Mouse (Mus musculus): ENCODE data around the gene Hsf4.
A peak's percentile ranks its signal among the peaks of the same experiment; 100 is the strongest.

Hsf4 gene

DNA sequence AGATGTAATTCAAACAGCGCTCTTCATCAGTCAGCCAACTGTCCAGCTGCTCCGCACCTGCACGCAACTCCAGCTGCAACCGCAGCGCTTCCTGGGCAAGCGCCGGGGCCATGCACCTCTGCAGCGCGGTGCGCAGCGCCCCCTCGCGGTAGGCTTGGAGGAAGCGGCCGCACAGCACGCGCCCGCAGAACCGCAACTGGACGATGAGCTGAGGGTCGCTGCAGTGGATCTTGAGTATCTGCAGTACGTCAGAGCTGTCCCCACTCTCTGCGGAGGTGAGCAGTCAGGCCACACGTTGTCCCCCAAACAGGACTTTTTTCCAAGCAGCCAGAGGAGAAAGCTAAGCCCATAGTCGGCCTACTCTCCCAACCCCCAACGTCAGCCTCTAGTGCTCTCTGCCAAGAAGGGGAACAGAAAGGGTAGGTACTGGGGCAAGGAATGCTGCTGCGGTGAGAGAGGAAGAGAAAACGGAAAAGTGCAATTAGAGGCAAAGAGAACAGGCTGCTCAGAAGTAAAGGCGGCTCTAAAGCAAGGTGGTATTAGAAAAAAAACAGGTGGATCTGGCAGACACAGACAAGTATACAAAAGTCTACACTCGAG, 9.8 kb upstream of the Hsf4 start:
- DNase-seq (ENCODE audit: low spot score) = peak; percentile 77

DNA sequence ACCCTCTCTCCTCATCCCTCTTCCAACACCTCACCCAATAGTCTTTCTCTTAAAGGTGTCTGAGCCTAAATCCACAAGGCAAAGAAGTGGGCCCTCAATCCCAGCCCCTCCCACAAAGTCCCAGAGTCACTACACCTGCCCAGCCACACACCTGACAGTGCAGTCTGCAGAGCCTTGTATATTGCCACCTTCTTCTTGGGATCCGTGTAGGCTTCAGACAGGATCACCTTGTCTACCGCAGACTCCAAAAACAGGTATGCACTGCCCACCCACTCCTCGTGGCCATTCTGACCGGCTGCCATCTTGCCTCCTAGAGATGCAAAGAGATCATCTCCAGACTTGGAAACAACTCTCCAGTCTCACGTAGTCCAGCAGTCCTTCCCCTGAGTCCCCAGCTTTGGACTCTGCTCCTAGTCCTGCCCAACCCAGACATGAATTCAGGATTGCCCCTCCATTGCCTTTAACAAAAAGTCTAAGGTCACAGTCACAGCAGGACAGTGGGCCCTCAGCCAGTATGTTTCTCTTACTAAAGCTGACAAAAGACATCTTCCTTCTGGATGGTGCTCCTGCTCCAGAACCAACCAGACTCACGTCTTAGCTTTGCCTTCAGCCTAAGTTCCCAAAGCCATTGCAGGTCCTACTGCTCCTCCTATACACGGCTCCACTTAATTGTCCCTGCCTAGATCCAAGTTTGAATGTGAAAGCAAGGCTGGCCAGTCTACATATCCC, 9.1 kb upstream of the Hsf4 start:
- no peak for DNase-seq (ENCODE audit: low spot score)

DNA sequence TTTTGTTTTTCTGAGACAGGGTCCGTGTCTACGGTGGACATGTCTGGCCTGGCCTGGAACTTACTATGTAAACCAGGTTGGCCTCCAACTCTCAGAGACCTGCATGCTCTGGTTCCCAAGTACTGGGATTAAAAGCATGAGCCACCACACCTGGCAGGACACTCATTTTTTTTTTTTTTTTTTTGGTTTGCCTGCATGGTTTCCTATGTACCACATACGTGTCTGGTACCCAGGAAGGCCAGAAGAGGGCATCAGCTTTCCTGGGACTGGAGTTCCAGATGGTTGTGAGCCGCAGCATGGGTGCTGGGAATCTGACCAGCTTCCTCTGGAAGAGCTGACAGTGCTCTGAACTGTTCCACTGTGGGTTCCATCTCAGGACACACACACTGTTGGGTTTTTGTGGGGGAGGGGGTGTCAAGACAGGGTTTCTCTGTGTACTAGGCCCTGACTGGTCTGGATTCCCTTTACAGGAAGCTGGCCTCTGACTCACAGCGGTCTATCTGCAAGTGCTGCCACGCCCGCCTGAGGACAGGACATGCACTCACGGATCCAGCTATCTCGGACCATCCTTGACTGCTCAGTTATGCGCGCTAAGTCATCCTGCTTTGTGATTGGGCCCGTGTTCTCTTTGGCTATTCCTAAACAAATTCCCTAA, 8.1 kb upstream of the Hsf4 start:
- no peak for DNase-seq (ENCODE audit: low spot score)

- no peak for DNase-seq (ENCODE audit: low spot score)
Measured at GRCm38 (mm10) chr8:105263244-105263912, 6.2 kb upstream of the Hsf4 start.

DNA sequence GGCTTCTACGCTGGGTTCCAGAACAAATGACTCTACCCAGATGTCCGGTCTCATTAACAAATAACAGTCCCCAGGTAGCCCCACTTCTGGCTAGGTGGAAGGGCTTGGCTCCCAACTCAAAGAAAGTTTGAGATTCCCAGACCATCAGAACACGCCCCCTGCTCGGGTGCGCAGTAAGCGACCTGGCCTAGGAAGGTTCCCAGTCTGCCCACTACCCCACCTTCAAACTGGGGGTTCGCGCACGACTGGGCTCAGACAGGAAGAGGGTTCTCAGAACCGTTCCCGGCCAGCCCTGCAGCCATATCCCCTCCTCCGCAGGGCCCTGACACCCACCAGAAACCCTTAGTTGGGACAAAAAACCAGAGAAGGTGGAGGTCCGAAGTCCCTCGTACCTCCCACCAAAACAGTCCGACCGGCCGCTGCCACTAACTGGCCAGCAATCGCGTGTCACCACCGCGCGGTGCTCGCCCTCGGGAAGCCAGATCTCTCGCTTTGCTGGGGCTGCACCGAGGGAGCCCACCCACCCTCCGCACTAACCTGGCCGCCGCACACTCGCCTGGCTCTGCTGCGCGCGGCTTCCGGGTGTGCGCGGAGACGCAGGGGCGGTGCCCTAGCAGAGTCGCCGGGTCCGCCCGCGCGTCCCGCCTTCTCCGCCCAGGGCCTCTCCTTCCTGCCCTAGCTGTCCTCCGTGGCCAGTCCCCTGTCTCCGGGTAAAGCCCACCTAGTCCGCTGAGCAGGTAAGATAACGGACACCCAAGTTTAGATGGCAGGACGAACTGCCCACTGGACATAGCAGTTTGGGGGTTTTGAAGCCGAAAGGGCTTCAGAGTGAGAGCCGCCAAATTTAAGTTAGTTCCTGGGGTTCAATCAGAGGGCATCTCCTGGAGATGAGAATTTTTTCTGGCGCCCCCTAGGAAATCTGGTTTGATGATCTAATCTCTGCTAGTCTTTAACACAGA, 5.3 kb upstream of the Hsf4 start, which contains the start of the genes Tradd and Fbxl8:
Tradd (minus strand) TSS at position 586 of the 959 bp plus-strand sequence.
Fbxl8 (plus strand) TSS at position 625 of the 959 bp plus-strand sequence.
- DNase-seq (ENCODE audit: low spot score) = peak; percentile 74

- DNase-seq (ENCODE audit: low spot score) = no peak
Measured at GRCm38 (mm10) chr8:105265128-105265527, 4.5 kb upstream of the Hsf4 start.

- no peak for DNase-seq (ENCODE audit: low spot score)
Measured at GRCm38 (mm10) chr8:105266775-105267174, 2.8 kb upstream of the Hsf4 start.

- DNase-seq (ENCODE audit: low spot score) = no peak
Measured at GRCm38 (mm10) chr8:105268342-105269074, 1.1 kb upstream of the Hsf4 start.

DNA sequence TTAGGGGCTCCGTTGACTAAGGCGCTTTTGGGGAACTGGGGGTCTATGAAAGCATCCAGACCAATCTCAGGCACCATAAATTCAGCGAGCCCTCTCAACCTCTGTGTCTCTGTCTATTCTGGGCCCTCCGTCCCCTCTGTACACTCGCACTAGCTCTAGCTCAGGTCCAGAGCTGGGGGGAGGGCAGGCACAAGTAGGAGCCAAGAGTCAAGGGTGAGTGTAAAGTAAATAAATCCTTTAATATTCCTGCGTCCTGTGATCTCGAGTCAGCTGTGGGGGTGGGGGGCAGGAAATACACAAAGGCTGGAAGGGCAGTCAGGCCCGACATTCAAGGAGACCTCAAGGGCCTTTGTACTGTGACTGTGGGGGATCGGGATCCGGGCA, 534 bp upstream of the Hsf4 start:
- DNase-seq (ENCODE audit: low spot score) = no peak

DNA sequence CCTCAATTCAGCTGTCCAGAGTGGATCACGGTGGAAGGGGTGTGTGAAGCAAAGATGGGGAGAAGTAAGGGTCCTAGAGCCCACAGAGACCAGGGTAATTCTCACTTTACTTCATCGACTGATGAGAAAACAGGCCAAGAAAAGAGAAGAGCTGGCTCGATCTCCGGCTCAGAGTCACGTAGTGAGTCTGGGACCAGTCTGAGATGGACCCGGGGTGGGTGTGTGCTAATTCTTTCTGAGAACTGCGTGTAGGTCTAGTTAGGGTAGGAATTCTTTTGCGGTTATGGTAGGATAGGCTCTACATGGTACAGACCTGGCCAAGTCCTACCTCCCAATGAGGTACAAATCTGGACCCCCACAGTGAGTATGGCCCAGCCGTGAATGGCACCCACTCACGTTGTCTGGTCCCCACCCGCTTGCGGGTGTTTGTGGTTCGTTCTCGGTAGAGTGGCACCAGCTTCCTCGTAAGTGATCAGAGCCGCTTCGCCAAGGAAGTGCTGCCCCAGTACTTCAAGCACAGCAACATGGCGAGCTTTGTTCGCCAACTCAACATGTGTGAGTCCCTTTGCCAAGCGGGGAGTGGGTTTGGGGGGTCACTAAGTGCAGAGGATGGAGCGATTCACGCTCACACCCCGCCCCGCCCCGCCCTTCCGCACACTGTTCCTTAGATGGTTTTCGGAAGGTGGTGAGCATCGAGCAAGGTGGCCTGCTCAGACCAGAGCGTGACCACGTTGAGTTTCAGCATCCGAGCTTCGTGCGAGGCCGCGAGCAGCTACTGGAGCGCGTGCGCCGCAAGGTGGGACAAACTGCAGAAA, 707 bp downstream of the Hsf4 start:
- DNase-seq (ENCODE audit: low spot score) = no peak

GRCm38 (mm10) chr8:105270916-105271186, 1.2 kb downstream of the Hsf4 start:
- no peak for DNase-seq (ENCODE audit: low spot score)

DNA sequence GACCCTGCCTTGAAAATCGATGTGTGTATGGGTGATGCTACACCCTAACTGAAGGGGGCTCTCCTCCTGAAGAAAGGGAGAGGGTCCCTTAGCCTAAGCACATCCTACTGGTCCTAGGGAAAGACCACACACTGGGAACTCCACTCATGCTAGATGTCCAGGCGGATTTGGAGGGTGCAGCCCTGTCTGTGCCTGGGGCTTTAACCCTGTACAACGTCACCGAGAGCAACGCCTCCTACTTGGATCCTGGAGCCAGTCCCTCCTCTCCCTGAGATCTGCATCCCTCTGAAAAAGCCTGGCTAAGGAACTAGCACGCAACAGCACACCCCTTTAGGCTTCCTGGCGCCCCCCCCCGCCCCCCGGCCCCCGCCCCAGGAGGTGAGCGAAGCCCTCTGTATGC, 5.8 kb downstream of the Hsf4 start:
- DNase-seq (ENCODE audit: low spot score) = no peak

DNA sequence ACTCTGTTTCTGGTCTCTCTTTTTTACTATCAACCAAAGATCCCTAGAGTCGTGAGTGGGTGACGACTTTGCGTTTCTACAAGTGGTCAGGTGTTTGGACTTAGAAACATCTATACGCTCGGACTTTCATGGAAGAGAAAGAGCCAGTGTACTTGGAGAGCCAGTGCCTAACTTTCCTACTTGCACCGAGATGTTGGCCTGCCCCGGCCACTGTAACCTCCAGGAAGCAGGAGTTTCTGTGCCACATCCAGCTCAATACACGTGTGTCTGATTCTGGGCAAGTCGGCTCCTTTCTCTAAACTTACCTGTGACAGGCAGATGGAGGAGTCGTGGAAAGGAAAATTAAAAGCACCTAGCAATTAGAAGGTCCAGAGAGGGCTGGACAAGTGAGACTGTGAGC, 6.2 kb downstream of the Hsf4 start, which contains the start of gene Nol3:
Nol3 (plus strand) TSS at position 301 of the 400 bp plus-strand sequence.
- no peak for DNase-seq (ENCODE audit: low spot score)

DNA sequence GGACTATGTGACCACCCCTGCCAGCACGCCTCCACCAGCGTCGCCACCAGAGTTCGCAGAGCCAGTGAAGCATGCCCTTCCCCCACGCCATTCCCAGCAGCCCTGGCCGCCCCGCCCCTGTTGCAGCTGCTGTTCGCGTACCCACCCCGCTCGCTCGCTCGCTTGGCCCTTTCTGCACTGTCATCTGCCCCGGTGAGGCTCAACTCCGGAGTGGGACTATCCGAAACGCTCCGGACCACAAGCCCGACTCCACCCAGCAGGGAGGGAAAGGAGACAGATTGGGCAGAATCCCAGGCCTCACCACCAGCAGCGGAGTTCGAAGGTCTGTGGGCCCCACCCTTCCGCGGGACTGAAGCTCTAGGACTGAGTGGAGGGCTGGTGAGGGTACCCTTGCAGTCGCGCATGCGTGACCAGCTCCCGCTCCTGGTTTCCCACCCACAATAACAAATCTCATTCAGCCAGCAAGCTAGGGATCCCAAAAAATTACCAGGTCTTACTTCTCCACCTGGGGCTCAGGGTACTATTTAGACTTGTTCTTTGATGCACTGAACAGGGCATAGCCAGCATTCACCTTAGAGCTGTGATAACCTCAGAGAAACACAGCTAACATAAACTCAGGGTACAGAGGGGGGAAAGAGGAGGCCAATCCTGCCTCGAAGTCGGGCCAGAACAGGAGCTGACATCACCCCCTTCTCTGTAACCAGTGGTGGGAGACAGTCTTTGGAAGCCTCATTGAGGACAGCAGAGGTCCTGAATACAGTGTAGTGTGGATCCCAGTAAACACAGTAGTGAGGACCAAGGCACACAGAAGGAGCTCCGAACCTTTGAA, 6.9 kb downstream of the Hsf4 start:
- peak; percentile 40 for DNase-seq (ENCODE audit: low spot score)

DNA sequence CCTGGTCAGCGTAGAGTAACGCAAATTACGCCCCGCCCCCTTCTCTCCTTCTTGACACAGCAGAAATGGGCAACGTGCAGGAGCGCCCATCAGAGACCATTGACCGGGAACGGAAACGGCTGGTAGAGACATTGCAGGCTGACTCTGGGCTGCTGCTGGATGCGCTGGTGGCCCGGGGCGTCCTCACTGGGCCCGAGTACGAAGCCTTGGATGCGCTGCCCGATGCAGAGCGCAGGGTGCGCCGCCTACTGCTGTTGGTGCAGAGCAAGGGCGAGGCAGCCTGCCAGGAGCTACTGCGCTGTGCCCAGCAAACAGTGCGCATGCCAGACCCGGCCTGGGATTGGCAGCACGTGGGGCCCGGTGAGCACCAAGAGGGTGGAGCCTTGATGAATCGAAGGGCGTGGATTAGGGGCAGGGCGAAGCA, 9.3 kb downstream of the Hsf4 start:
- DNase-seq (ENCODE audit: low spot score) = peak; percentile 68

GRCm38 (mm10) chr8:105280567-105280966, 11.0 kb downstream of the Hsf4 start:
- no peak for DNase-seq (ENCODE audit: low spot score)

GRCm38 (mm10) chr8:105281821-105282220, 12.2 kb downstream of the Hsf4 start:
- no peak for DNase-seq (ENCODE audit: low spot score)

DNA sequence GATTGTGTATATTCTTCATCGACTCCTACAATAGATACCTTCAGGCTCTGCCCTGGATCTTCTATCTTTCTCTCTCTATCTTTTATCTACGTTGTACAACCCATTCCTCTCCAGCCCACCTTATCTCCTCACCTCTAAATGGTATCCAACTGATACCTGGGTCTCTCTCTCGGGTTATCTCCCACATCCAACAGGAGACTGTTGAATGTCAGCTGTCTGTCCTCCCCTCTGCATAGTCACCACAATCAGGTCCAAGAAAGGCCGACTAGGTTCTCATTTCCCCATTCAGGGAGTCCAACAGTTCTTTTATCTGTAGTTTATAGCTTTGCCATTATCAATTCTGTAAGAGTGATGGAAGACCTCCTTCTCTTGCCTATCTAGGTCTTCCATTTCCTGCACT, 12.6 kb downstream of the Hsf4 start:
- no peak for DNase-seq (ENCODE audit: low spot score)

GRCm38 (mm10) chr8:105283074-105283473, 13.5 kb downstream of the Hsf4 start:
- peak; percentile 59 for DNase-seq (ENCODE audit: low spot score)

Data from urinary bladder, postnatal 25 days (tissue).